Mouse (Mus musculus) induced T-regulatory cell, adult 2 months (primary cell): ENCODE results near the gene Bcor.

ENCODE experiments used
- DNase-seq: peaks from one replicate; pipeline ENCODE4 v3.0.0-alpha.2; 2012; ENCODE audit warnings: low read depth

The Bcor gene

DNA sequence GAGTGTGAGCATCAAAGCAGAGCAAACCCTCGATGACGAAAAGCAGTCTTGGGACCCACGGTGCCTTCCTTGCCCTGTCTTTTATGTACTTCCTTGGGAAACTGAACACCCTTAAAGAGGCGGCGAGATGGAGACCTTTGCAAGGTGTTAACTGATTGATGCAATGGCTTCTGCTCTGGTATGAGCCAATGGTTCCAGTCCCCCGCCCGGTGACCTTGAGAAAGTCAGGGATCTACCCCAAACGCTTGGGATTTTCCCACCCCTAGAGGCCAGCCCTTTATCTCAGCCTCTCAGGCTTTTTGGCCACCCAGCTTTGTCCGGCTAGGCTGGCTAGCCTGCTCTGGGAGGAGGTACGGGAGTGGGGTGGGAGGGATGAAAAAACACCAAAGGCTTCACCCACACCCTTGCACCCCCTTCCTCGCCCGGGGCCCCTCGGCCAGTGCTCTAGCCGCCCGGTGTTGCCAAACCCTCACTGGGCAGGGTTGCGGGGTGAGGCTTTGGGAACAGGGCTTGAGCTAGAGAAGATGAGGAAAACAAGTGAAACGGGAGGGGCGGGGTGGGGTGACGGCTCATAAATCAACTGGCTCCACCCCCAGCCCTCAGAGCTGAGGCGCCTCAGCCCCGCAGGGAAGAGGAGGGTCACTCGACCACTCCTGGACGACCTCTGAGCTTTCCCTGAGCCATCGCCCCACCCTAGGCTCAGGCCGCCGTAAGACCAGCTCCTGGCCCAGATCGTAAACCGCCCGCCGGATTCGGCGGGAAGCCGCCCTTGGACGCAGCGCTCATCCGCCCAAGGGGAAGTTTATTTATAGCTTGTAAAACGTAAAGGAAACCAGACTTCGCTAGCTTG, 154.7 kb downstream of the Bcor start:
- DNase-seq: peak; percentile 72

DNA sequence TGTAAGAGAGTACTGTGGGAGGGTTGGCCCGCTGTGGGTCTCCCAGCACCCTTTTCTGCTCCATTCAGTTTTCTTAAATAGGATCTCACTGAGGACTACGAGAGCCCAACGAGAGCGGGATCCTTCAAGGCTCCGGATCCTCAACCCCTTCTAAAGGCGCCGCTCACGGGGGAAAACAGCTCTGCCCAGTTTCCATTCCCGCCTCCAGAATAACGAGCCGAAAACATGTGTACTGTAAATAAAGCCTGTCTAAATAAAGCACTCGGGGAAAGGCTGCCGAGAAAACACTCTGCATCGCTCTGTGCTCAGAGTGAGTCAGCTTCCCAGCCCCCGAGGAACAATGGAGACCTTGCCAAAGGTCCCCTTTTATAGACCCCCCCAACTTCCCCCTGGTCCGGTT, 155.7 kb downstream of the Bcor start:
- no peak for DNase-seq

DNA sequence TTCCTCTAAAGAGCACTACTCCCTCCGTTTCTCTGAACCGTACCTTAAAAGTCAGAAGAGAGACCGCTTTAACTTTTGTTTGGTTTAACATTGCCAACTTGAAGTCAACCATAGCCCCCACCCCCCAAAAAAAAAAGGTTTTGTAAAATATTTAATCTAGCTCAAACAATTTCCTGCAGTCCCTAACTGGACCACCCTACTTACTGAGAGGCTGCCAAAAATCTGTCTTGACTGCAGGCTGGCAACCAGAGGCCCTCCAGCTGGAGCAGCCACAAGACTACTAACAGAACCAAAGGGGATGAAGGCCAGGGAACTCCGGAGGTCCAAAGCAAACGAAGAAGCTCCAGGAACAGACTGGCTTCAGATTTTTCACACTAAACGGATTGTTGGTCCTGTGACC, 156.2 kb downstream of the Bcor start:
- no peak for DNase-seq

DNA sequence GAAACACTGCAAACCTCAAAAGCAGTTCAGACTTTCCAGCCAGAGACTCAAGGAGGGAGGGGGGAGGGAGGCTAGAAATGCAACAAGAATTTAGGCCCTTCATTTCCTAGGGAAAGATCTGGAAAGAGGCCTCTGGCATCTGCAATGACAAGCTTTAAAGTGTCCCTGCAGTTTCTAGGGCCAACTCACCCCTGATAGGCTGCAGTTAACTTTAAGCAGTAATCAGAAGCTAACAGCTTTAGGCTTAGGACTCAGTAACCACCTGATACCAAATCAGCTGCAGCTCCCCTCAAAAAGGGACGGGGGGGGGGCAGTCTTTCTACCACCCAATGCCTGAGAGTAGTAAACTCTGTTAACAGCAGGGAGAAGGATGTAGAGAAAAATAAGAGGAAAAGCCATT, 156.6 kb downstream of the Bcor start:
- DNase-seq: no peak

DNA sequence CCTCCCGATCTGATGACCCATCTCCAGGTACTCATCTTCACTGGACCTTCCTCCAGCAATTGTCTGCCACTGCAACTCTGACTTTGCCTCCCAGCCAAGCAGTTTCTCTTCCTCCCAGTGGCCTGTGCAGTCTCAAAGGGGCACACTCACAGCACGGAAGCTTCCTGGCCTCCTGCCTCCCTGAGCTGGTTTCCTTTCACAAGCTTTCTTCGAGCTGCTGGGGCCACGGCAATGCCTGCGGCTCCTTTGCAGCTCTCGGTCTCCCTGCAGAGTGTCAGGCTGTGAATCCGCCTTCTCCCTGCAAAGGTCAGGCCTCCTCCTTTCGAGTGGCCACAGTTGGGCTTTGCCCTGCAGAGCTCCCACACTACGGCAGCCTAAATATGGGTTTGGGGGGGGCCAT, 157.0 kb downstream of the Bcor start:
- peak; percentile 57 for DNase-seq

DNA sequence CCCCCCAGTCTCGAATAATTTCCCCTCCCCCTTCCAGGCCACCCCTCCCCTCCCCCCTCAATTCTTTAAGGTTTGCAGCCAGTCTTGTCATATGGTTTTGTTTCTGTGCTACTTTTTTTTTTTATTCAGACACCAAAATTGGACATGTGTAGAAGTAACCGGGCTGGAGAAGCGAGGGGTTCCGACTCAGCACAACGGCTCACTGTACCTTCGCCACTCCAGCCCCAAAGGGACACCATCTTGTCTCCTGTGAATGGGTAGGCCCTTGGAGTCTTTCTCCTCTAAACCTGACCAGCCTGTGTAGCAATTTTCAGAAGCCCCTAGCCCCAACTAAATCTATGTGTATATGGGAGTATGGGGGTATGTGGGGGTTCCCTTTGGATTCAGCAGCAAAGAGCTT, 157.6 kb downstream of the Bcor start:
- no peak for DNase-seq

DNA sequence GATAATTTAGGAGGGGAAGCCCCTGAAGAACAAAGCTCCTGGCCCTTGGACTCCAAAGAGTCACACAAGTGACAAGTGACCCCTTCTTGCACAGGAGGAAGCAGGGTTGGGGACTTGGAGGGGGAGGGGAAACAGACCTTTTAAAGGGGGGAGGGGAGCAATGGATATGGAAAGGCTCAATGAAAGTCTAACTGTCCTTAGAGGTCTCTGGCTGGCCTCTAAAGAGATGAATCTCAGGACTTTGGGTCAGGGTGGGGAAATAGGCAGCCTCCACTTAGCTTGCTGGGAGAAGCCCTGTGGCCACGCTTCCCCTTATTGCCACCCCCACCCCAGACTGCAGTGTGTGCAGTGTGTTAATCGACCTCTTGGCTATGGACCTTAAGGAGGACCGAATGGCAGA, 158.2 kb downstream of the Bcor start:
- DNase-seq: no peak

DNA sequence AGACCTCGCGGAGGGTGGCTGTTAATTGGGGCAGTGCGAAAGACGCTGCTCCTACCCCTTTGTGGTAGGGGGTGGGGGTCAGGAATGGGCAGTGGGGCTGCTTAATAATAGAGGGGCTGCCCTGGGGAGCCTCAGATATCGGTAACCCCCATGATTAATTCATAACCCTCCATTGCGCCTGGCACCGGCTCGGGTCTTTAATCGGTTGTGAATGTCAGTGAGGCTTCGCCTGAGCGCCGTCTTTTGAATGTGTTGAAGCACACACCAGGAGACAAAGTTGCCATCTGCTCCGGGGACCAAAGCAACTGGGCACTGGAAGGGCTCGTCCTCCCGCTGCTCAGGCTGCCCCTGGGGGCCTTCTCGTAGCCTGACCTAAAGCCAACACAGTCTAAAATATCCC, 158.8 kb downstream of the Bcor start:
- no peak for DNase-seq

DNA sequence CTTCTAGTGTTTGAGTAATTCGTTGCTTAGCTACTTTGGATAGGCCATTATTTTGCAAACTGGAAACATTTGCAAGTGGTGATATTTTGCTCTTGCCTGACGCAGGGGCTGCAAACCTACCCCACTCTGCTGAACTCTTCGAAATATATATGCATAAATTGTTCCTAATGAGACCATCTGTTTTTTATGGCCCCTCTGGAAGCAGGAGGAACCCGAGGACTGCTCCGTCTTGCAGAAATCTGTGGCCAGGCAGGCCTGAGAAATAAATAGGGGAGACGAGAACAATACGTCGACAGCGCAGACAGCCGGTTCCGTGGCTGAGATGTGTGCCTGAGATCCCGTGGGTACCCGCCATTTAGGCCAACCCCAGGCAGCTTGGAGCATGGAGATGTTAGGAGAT, 159.5 kb downstream of the Bcor start:
- no peak for DNase-seq

DNA sequence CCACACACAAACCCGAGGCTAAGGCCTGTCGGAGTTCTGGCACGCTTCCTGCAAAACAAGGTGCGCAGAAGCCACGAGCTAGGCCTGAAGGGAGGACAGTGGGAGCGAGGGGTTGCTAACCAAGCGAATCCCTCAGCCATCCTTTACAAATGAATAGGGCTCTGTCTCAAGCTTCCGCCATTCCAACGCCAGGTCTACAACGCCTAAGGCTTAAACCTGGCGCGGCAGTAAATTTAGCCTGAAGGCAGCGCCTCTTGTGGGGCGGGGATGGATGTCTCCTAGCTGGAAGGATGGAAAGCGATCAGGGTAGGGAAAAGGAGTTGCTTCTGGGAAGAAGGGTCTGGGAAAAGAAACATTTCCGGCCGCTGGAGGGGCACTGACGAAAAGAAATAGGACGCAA, 160.2 kb downstream of the Bcor start:
- no peak for DNase-seq

DNA sequence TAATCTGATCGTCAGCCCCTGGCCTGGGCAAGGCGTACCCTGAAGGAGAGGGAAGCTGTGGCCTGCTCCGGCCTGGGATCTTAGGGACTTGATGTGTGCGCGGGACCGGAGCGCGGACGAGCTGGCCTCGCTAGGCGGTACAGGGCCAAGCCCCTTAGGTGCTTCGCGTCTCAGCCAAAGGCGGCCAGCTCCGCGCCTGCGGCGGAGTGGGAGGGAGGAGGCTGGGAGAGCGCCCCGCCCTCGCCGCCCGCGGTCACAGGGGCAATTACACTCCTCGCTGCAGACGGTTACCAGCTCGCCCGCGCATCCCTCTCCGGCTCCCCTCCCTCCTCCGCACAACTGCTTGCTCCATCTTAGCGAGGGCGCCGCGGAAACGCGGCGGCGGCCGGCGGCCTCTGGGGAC, 161.2 kb downstream of the Bcor start:
- DNase-seq: peak; percentile 83

DNA sequence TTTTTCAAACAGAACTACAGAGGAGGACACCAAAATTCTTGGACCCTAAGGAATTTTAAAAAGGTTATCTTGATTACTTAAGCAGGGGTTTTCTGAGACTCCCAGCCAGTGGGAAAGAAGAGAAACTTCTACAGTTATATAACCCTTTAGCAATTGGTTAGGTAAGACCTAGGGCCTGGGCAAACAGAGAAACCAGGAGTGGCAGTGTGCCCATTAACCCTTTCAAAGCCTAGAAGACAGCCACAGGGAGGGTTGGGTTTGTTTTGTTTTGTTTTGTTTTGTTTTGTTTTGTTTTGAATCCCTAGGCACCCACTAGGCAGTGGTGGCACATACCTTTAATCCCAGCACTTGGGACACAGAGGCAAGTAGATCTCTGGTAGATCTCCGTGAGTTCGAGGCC, 163.3 kb downstream of the Bcor start:
- DNase-seq: no peak

DNA sequence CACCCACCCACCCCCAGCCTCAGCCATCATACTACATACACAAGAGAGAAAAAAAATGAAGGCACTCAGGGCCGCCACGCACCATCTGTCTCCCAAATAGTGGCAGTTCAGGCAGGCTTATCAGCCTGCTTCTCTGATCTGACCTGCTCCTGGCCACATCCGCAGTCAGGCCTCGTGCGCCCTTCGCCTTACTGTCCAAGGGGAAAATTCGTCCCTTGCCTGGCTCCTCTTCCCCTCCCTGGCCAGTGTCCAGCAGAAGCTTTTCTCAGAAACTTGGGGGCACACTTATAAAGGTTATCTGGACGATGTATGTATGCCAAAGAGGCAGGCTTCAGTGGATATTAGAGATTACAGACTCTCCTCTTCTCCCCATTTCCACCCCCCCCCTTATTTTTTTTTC, 163.7 kb downstream of the Bcor start:
- DNase-seq: no peak

DNA sequence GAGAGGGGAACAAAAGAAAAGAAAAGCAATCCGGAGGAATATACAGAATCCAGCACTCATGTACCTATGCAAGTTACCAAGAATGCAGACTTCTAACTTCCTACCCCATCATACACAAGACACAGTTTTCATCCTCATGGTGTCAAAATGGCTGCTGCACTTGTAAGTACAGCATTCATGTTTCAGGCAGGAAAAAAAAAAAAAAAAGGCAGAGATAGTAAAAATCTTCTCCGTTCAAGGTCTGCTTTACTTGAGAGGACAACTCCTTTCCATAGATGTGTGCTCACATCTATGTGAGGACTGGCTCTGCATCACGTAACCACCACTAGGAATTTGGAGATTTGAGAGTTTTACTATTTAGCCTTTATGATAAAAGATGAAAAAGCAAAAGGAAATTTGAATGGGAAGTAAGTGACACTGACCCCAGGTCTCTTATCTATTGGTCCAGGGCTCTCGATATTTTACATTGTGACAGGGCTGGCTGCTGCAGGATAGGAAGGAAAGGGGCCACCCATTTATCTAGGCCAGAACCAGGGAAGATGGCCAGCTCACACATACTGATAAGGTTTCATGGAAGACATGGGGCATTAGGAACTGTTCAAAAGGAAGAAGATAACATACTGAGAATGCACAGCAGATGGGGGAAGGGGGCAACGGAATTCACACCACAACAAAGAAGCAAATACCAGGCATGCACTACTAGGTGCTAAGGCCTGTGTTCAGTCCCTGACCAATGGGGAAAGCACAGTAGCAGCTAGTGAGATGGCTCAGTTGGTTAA, 166.3 kb downstream of the Bcor start:
- DNase-seq: no peak

DNA sequence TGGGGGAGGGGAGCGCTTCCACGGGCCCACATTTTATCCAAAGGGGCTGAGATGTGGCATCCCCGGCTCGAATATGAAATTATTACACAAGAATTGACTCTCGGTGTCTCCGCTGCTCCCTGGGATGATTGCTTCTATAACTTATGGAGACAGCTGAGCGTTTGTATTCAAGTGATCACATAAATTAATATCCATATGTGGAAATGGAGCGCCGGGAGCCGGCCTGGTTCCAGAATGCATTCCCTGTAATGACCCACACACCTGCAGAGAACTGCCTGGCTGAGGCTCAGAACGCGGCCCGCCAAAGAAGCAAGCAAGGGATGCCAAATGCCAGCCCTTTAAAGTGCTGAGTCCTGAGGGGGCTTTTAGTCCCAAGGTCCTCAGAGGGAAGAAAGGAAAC, 170.7 kb downstream of the Bcor start:
- no peak for DNase-seq

DNA sequence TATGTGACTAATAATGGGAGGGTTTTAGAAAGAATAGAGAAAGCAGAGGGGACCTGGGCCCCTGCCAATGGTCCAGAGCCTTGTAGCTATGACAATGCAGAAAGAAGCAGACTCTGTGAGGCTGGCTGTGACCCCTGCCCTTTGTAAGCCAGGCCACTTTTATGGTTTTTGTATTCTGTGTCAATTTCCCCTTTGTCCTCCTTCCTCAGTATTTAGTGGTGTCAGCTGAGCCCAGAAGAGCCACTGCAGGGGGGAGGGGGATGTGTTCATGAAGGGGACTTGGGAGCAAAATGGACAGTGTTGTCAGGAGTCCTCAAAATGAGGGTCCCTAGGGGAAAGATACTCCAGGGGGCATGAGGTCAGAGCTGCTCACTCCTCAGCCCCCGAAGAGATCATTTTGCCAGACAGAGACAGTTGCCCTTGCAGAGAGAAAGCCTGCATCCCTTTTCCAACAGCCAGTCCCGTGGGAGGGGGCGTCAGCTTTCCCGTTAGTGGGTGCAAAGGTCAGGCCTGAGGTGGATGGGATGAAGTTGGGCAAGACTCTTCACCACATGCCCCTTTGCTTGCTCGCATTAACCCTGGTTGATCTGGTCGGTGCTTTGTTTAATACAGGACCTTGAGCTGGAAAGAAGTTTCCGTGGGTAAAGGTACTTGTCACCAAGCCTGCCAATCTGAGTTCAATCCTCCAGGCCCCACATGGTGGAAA, 171.8 kb downstream of the Bcor start:
- no peak for DNase-seq

DNA sequence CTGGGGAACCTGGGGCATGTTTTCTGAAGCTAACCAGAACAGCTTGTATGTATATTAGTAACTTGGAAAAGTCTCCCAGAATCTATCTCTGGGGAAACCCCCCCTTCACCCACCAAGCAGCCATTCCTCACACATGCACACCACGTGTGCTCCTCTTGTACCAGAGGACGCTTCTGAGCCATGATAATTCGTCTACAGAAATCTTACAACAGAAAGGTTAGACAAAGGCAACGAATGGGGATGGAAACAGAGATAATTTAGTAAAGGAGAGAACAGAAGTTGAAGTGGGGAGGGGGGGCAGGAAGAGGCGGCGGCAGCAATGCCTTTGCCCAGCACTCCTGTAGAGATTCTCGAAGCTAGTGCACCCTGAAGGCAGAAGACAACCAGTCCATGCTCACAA, 172.6 kb downstream of the Bcor start:
- no peak for DNase-seq
